Mouse (Mus musculus): ENCODE results near the gene Gnptg.

- no peak for TF ChIP-seq CTCF (conservative IDR thresholded peaks at IDR 0.05; ENCODE audit: low read length)
- TF ChIP-seq NANOG (IDR thresholded peaks at IDR 0.05; ENCODE audit: borderline replicate concordance, low read length): no peak
Observed at GRCm38 (mm10) chr17:25235635-25236034, 4.3 kb downstream of the Gnptg start.
